Mouse (Mus musculus): ENCODE results near the gene Sall1.

The Sall1 gene

DNA sequence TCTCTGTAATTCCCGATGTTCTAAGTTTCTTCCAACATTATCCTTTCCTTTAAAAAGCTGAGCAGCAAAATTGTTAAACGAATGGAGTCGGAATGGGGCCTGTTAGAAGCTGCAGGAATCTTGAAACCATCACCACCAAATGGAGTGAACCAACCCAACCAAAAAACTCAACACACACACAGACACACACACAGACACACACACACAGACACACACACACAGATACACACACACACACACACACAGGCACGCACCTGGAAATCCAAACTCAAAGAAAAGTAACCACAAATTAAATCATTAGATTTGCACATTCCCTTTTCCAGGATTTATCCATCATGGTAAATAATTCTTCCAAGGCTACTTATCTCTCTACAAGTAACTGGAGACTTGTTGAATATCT lies 5.0 kb downstream of the Sall1 start:
- DNase-seq (ENCODE audit: low spot score in 2 of 2), result no peak

DNA sequence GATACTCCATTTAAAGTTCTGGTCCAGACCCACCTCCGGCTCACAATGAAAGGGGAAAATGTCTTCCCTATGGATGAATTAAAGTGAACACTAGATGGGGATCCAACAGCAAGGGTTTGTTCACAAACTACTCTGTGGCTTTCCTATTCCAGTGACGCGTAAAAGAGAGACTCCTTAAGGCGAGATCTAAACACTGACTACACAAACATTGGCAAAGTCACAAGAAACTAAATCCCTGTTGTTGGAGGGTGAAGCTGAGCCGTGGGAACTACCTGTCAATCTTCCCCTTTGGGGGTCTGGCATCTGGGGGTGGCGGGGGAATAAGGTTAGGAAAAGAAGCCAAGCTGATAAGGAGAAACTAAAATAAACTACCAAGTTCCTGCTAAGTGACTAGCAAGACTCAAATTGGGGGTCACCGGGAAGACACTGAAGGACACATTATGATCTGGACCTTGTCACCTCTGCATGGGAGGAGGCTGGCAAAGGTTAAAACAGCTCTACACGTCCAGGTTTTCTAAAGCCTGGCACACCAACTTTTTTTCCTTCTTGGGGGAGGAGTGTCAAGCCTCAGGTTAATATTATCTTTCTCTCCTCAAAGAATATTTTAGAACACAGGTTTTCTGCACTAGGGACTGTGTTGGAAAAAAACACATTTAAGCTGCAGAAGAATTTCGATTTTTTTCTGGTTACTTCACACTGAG lies 6.3 kb downstream of the Sall1 start:
- no peak for DNase-seq (ENCODE audit: low spot score in 2 of 2)

DNA sequence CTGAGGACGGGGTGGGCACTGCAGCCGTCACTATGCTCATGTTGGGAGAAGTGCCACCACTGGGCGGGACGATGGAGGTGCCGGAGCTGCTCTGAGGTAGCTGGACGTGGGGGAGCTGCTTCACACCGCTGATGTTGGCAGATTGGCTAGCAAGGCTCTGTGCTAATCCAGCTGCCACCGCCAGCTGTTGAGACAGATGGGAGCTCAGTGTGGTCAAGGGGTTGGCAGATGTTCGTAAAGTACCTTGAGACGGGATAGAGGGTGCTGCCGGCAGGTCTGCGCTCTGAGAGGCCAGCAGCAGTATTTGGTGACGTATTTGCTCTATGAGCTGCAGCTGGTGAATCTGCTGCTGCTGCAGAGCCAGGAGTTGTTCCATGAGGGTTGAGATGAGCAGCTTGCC lies 11.6 kb downstream of the Sall1 start:
- DNase-seq (ENCODE audit: low spot score in 2 of 2), result no peak

DNA sequence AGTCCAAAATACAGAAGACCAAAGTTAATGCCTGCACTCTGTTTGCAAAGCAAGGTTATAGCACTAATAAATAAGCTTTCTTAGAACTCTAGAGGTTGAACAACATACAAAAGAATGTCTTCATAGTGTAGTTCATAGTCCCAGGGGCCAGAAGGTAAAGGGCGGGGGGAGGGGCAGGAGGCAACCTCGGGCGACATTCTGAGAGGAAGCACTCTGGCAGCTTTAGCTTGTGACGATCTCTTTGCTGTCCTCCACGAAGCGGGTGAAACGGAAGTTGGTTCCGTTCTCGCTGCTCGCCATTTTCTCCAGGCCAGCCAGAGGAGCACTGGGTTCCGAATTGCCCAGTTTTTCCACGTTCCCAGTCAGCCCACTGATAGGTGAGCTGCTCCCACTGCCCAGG lies 15.8 kb downstream of the Sall1 start:
- no peak for DNase-seq (ENCODE audit: low spot score in 2 of 2)

DNA sequence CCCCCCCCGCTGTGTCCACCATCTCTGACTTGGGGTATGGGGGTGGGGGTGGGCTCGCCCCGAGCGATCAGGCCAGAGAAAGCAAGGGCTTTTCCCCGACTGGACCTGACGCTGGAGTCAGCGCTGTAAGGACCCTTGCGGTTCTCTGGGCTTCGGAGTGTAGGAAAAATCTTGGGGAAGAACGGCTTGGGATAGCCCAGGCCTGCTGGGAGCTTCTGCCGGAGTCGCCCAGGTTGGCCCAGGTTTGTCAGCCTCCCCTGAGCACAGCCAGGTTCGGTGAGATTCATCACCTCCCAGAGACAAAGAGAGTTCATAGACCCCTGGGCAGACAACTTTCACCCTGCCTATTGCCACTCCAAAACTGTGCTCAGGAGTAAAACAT lies 17.8 kb downstream of the Sall1 start:
- no peak for DNase-seq (ENCODE audit: low spot score in 2 of 2)

DNA sequence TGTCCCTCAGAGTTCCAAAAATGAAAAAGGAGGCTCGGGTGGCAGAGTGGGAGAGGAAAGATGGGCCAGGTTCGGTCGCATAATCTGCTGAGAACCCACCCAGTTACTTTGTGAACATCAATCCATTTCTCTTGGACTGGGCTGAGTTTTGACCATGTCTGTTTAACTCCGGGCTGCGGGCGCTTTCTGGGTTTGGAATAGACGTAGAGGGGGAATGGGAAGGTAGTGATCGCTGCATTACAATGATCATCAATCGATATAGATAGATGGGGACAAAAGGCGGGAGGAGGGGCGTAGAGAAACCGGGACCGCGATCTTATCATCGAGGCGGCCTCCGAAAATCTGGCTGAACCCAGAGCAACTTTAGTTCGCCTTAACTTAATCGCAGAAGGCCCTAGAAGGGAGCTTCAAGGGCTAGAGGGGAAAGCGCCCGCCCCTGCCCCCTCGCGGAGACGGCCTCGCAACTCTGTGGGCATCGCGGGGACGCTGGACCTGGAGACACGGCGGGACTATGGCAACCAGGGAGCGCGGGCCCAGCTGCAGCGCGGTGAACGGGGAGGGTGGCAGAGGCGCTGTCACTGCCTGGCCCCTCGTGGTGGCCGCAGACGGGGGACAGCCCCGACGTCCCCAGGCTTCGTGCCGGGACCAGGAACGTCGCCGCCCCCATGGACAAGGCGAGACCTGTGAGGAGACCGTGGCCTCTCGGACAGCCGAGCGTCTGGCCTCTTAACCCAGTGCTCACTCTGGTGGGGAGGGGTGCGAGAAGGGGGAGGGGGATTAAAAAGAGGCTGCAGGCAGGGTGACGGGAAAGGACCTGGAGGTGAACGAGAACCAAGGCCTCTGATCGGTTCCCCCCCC lies 18.5 kb downstream of the Sall1 start:
- no peak for DNase-seq (ENCODE audit: low spot score in 2 of 2)

DNA sequence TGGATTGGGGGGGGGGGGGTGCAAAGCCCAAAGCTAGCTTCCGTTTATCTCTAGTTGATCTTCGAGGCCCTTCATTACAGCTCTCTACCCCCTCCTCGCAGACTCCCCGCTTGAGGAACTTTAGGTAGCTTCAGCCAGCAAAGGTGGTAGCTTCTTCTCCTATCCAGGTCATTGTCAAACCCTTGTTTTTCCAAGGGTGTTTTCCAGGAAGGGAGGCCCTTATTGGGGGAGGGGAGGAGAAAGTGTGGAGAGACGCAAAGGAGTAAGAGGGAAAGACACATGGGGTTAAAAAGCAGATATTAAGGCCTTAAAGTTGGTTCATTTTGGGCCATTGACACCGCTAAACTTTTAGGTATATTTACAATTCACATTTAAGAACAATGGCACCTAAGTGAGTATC lies 19.2 kb downstream of the Sall1 start:
- no peak for DNase-seq (ENCODE audit: low spot score in 2 of 2)

DNA sequence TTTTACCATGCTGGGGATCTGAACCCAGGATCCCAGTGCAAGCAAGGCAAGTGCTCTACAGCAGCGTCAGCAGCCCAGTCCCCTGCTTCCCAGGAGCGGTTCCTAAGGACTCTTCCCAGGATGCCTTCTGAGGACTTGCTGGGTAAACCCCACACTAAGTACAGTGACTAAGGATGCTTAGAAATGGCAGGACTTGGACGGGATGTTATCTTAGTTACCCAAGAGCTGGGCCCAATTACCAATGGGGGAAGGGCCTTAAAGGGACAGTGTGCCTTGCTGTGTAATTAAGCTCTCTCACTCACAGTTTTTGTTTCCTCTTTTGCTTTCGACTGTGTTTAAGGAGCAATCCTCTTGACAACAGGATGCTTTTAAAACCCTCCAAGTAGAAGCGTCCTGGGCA lies 22.8 kb downstream of the Sall1 start:
- no peak for DNase-seq (ENCODE audit: low spot score in 2 of 2)

DNA sequence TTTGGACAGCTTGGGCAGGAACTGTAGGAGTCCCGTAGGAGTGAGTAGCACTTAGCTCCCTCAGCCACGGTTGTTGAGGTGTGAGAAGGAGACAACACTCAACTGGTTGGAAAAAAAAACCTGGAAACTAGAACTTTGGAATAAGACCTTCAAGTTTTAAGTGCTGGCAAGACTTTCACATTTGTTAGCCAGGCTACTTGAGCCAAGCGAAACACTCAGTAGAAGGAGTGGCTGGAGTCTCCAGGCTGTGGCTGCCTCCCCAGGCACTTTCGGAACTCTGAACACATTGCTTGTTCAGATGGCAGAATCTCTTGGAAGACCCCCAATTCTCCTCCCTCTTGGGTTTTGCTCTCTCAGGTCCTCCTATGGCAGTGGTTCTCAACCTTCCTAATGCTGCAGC lies 26.1 kb downstream of the Sall1 start:
- DNase-seq (ENCODE audit: low spot score in 2 of 2), result no peak

DNA sequence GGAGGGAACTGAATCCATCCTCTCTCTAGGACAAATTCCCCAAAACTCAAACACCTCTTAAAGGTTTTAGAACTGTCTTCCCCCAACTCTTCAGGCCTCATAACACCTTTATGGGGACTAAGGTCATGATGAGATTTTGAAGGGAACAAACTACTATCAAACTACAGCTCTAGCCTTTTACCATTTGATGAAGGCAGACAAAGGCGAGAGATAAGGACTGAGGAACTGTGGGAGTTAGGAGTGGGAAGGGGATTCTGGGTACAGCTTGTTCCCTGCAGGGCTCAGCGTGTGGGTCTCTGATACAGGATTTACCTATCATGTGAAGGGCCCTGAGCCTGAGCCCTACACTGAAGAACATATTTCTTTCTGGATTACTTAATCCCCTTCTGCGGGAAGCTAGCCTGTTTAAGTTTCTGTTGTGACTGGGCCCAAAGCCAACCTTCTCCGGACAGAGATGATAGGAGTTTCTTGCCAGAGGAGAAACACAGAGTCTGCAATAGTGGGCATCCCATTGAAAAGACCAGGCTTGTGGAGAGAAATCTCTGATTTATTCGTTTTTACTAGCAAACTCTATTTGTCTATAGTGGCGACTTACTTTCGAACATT lies 27.4 kb downstream of the Sall1 start:
- no peak for DNase-seq (ENCODE audit: low spot score in 2 of 2)

DNA sequence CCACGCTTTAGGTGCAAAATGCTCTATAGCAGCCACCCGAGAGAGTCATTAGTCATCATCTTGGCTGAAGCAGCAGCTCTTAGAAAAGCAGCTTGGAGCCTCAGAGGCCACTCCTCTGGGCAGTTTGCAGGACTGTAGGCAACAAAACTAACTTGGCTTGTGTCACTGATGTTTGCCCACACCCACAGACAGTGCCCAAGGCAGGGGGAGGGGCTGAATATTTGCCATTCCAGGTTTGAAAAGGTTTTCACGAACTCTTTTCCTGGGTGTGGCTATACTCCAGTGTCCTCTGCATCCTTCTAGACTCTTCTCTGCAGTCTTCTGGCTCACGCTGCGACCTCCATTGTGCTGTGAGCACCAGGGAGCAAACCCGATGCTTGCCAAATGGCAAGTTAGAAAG lies 28.4 kb downstream of the Sall1 start:
- DNase-seq (ENCODE audit: low spot score in 2 of 2), result no peak

DNA sequence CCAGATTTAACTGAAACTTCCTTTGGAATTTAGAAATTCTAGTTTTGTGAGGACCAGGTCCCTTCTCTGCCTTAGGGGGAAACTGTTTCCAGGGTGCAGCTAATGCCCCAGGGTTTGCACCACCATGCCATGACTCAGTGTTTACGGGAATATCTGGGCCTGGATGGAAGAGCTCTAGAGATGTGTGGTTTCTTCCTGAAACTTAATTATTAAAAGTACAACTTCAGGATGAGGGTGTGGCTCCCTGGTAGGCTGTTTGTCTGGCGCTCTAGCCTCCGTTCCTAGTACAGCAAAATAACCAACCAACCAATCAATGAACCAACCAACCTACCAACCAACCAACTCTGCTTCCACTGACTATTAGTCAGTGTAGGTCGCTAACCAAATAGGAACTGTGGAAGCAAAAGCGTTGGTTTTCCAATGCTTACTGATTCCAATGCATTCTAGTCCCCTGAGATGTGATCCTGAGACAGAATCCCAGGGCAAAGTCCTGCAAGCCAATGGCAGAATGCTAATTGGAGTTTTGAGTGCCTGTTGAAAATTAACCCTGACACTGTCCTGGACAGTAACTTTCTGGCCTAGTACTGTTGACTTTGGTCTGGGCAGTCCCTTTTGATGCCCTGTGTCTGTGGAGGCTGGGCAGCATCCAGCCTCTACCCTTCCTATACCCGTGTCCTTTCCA lies 31.0 kb downstream of the Sall1 start:
- DNase-seq (ENCODE audit: low spot score in 2 of 2), result no peak

DNA sequence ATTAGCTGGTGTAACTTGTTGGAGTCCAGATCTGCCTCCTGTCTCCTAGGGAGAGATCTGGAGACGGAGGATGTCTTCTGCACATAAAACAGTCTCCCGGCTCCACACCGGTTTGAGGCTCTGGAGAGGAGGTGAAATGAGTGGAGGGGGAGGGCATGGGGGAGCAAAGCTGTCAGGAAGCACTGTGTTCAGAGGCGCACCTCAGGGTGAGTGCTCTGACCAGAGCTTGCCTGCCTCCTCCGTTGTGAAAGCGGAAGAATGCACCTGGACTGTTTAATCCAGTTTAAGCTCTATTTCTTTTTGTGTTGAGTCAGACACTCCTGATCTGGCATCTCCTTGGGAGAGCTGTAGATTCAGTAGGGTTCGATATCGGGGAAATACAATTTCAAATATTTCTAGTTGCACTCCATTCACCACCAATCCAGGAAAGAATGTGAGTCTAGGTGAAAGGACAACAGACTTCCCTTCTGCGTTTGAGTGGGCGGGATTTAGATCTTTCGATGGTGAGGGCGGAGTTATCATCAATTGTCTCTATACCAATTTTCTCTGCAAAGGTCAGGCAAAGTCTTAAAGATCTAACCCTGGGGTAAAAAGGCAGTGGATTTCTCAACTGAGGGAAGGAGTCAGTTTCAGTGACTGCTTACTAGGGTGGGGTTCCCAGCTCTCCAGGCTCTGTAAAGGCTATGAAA lies 31.8 kb downstream of the Sall1 start:
- no peak for DNase-seq (ENCODE audit: low spot score in 2 of 2)

DNA sequence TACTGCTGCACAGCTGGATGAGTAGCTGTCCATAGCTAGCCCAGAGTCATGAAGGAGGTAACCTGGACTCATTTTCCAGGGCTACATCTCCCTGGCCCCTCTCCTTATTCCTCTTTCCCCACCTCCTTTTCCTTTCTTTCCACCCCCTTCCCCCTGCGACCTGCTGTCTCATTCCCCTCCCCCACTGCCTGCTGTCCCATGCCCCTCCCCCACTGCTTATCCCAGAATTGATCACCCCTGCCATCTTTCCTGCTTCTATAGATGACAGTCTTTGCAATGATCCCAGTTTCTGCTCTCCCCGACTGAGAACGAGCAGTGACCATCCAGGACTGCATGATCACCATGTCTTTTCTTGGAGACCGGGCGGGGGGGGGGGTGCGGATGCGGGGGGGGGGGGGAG lies 35.2 kb downstream of the Sall1 start:
- no peak for DNase-seq (ENCODE audit: low spot score in 2 of 2)

DNA sequence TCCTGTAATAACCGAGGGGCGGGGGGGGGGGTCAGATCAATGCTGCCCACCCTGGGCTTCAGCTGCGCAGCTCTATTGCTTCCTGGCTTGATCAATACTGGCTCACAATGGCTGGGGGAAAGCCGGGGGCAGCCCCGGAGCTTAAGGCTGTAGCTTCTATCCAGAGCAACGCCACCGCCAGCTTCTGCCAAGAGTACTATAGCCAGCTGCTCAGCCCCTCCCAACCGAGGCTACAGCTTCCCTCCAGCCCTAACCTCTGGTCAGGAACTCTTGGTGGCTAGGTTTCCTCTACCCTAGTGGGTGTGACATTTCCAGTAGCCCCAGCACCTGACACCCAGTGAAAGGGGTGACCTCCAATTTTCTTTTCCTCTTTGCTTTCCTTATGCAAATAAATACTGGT lies 36.8 kb downstream of the Sall1 start:
- no peak for DNase-seq (ENCODE audit: low spot score in 2 of 2)

DNA sequence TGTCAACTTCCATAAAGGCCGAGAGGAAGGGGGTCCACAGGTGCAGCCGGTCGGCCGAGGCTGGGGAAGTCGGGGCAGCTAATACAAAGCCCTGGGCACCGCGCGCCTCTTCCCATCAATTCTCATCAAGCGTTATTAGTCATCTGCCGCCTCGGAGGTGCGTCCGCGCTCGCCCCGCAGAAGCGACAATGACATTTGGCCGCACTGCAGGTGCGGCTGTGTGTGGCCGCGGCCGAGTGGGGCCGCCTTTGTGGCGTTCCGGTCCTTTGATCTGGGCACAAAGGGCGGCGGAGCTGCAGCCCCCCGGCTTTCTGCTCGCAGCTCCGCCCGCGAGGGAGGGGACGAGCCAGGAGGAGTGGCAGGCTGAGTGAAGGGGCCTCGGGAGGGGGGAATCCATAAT lies 37.5 kb downstream of the Sall1 start:
- DNase-seq (ENCODE audit: low spot score in 2 of 2), result no peak

DNA sequence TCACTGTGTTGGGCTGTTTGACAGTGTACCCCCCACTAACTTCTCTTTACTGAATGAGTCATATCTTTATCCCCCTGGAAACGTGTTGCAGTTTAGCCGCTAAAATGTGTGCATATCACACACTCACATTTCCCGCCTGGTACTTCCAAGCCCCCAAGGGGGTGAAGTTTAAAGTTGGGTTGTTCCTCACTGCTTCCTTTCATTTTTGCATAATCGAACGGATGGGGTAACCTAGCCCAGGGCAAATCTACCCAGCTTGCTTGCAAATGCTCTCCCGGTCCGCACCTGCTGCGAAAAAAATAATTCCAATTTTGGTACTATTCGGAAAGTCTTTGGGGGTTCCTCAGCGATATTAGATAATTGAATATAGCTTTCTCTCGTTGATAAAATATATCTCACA lies 38.2 kb downstream of the Sall1 start:
- no peak for DNase-seq (ENCODE audit: low spot score in 2 of 2)

DNA sequence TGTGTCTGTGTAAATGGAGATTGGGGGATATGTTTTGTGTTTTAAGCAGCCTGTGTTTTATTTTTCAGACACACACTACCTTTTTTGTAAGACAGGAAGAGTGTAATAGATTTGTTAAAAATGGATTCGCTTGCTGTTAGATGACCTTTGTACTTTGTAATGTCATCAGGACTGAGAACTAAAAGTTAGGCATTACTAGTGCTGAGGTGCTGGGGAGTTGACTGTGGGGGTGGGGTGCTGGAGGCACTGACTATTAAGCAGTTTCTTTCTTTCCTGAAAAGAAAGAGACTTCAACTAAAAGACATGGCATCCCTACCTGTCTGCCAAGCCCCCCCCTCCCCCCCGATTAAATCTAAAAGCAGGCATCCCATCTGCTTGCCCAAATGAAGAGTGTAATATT lies 39.9 kb downstream of the Sall1 start:
- DNase-seq (ENCODE audit: low spot score in 2 of 2), result no peak

DNA sequence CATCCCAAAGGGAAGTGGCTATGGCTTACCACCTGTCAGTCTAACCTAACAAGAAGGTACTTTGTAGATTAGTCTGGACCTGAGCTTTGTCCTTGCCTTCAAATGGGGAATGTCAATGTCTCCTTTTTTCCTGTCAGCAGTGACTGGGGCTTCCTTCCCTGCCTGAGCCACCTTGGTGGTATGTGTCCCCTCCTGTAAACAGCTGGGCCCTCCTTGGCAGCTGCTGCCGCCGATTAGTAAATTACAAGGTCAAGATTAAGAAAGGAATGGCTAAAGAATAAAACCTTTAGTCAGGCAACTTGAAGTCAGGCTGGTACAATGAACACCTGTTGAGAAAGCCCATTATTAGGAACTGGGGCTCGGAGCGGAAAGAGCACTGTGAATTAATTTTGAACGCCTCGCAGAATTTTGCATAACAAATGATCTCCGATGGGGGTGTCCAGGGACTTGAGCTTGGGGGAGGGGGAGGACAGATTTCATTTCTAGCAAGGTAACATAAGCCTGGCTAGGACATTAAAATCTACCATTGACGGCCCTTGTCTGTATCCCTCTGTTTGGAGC lies 40.5 kb downstream of the Sall1 start:
- no peak for DNase-seq (ENCODE audit: low spot score in 2 of 2)

DNA sequence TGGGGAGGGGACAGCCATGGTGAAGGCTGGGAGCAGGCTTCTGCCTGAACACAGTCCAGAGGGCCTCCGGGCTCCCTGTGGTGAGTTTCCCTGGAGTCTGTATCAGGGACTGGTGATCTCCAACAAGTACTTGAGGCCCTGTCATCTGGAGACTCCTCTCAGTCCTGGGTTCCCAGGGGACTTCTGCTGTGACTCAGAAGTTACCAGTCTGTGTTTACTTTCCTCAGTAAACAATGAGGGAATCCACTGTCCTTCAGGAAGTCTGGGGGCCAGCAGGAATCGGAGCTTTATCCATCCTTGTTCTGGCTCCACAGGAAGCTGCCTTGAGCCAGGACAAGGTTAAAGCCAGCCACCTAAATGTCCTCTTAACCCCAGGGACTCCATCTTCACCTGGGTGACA lies 41.8 kb downstream of the Sall1 start:
- DNase-seq (ENCODE audit: low spot score in 2 of 2), result no peak

DNA sequence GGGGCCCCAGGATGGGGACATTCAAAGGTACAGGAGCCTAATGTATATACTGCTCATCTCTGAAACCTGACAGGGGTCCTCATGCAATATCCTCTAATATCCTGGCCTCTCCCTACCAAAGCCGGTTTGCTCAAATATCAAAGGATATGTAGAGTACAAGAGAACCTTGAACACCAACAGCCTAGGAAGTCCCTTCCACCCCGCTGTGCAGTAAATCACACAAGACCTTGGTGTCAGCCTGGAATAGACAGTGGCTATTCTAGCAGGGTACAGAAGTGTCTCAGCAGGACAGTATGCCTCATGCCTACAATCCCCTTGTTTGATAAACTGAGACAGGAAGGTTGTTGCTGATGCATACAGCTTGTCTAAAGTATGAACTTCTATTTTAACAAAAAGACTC lies 46.7 kb downstream of the Sall1 start:
- no peak for DNase-seq (ENCODE audit: low spot score in 2 of 2)

Measured in right cerebral cortex, adult 2 months (tissue).